Mouse (Mus musculus): Measurements from ENCODE around the gene Auts2. TPM values are rescaled to one million over a fixed set of nuclear protein-coding genes. Genes with fewer than 3 reads are reported as not detected.

Auts2 gene
- polyA plus RNA-seq, 1 experiment from 2014 or later = 95.1 TPM

DNA sequence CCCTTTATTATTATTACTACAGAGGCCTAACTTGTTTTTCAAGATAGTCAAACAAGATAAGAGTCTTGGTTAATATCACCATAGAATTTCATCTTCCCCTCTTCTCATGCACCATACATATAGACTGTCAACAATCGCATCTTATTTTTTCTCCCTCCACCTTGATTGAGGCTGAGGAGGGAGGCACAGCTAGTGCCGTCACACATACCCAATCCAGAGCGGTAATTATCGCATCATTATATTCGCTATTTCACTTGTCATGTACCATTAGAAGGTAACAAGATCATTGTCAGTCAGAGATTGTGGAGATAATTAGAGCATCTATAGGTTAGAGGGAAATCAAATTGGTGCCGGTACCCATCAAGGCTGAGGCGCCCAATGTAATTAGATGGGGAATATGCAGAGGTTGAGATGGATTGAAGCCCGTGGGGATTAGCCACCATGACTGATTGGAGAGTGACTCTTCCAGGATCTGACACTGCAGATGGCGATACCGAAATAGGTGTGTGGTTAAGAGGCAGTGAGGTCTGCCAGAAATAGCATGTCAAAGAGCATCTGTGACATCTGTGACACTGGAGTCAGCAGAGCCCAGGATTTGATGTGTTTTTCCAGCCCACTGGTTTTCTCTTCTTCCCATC lies 1107.8 kb downstream of the Auts2 start:
- H3K4me2 ChIP-seq = no peak overlapping the region
- no peak overlapping the region for H3K4me3 ChIP-seq
- H3K36me3 ChIP-seq (ENCODE audit: poor library complexity, severe bottlenecking) = peaks cover 38% of the 10 kb centered on the region
- H3K27ac ChIP-seq = peak overlapping the region; percentile 64
- no peaks in the 10 kb centered on the region; the same call in 1 of the 2 replicates for H3K27me3 ChIP-seq
- no peak overlapping the region for H3K9ac ChIP-seq
- 61% methylated on average over 10 of the region's 10 CpGs for WGBS
- peak; percentile 50; the same call in 1 of the 2 replicates for ATAC-seq
- peaks cover 11% of the 10 kb centered on the region for H3K4me1 ChIP-seq
- 0 out of 2 replicates have a peak, but pooled peaks cover under 1% of the 10 kb centered on the region for H3K9me3 ChIP-seq (replicated peaks)

DNA sequence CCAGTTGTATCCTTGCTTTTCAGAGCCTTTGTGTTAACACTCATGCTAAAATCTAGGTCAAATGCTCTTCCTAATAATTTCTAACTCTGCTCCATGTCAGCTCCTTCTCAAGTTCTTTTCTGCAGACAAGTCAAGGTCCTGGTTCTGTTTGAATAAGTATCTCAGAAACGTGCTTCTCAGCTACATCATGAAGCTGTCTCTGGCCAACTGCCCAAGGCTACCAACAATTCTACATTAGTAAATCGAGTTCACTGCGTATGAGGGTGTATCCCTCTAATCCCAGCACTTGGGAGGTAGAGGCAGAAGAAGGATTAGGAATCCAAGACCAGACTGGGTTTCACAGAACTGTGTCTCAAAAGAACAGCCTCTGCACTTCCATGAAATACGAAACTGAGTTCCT lies 1109.9 kb downstream of the Auts2 start:
- H3K36me3 ChIP-seq (ENCODE audit: poor library complexity, severe bottlenecking) = peaks cover 18% of the 10 kb centered on the region
- no peaks in the 10 kb centered on the region for H3K9me3 ChIP-seq (replicated peaks)
- 91% methylated on average over 4 of the region's 4 CpGs for WGBS
- peaks cover 11% of the 10 kb centered on the region for H3K4me1 ChIP-seq
- no peak overlapping the region for H3K27ac ChIP-seq
- no peak overlapping the region for H3K4me3 ChIP-seq
- no peak overlapping the region for H3K9ac ChIP-seq
- ATAC-seq = no peak
- no peaks in the 10 kb centered on the region; the same call in 1 of the 2 replicates for H3K27me3 ChIP-seq
- H3K4me2 ChIP-seq = no peak overlapping the region

DNA sequence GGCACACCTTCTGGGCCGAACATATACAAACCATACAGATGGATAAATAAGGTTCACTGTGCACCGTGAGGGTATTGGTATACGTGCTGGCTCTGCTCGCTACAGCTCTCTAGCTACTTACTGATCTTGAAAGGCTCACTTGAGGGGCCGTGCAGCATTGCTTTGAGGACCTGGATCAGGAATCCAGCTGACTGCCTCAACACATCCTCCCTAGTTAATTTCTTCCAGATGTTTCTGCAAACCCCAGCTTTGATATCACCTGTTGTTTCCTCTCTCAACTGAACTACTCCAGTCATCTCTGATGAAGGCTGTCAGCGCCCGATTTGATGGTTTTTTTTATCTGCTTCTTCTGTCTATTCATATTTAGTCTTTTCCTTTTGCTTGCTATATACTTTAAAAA lies 1111.2 kb downstream of the Auts2 start:
- no peak overlapping the region for H3K9ac ChIP-seq

DNA sequence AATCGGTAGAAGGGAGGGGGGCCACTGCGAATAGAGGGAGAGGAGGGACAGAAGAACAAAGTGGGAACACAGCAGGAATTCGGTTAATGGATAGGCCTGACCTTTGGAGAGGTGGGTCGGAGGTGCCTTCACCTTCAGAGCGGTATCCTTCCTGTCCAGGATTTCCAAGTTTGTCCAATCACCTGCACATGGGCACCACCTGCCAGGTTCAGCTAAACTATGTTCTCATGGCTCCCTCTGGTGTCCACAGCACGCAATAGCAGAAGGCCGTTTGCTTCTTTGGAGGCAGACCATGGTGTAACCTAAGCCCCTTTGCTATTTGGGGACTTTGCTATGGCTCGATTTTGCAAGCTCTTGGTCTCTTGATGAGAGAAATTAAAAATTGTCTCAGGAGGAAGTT lies 1113.0 kb downstream of the Auts2 start:
- WGBS = 28% methylated on average over 8 of the region's 8 CpGs
- Histone ChIP-seq H3K4me3 (no peak overlapping the region), H3K9ac (no peak overlapping the region), H3K27ac (no peak overlapping the region), H3K4me2 (no peak overlapping the region), H3K4me1 (peaks cover 16% of the 10 kb centered on the region; the same call in 1 of the 2 replicates), H3K9me3 (replicated peaks) (no peaks in the 10 kb centered on the region), H3K36me3 (ENCODE audit: poor library complexity, severe bottlenecking) (no peaks in the 10 kb centered on the region), H3K27me3 (no peaks in the 10 kb centered on the region; the same call in 1 of the 2 replicates)
- peak; percentile 37; the same call in 1 of the 2 replicates for ATAC-seq

More for the DNA sequence above, 1111.2 kb downstream of the Auts2 start:
- peaks cover 9% of the 10 kb centered on the region for H3K36me3 ChIP-seq (ENCODE audit: poor library complexity, severe bottlenecking)
- no peak overlapping the region for H3K27ac ChIP-seq
- no peak overlapping the region for H3K4me3 ChIP-seq
- H3K9me3 ChIP-seq (replicated peaks) = no peaks in the 10 kb centered on the region
- ATAC-seq = no peak
- peaks cover 22% of the 10 kb centered on the region for H3K4me1 ChIP-seq
- WGBS = 90% methylated on average over 7 of the region's 7 CpGs
- no peak overlapping the region for H3K4me2 ChIP-seq
- H3K27me3 ChIP-seq = no peaks in the 10 kb centered on the region; the same call in 1 of the 2 replicates

GRCm38 (mm10) chr5:131429563-131429962 lies 1113.6 kb downstream of the Auts2 start:
- Histone ChIP-seq H3K27me3 (no peaks in the 10 kb centered on the region; the same call in 1 of the 2 replicates), H3K4me3 (no peak overlapping the region), H3K9ac (no peak overlapping the region), H3K4me2 (no peak overlapping the region), H3K4me1 (peaks cover 16% of the 10 kb centered on the region; the same call in 1 of the 2 replicates), H3K9me3 (replicated peaks) (no peaks in the 10 kb centered on the region), H3K36me3 (ENCODE audit: poor library complexity, severe bottlenecking) (no peaks in the 10 kb centered on the region), H3K27ac (no peak overlapping the region)
- peak; percentile 20; the same call in 1 of the 2 replicates for ATAC-seq
- 62% methylated on average over 6 of the region's 6 CpGs for WGBS

- Histone ChIP-seq H3K4me1 (peaks cover 16% of the 10 kb centered on the region; the same call in 1 of the 2 replicates), H3K27me3 (no peaks in the 10 kb centered on the region; the same call in 1 of the 2 replicates), H3K9ac (no peak overlapping the region), H3K27ac (no peak overlapping the region), H3K4me3 (no peak overlapping the region), H3K9me3 (replicated peaks) (no peaks in the 10 kb centered on the region; the same call in 1 of the 2 replicates), H3K36me3 (ENCODE audit: poor library complexity, severe bottlenecking) (no peaks in the 10 kb centered on the region), H3K4me2 (no peak overlapping the region)
- WGBS = 27% methylated on average over 11 of the region's 11 CpGs
- ATAC-seq = peak; percentile 48; the same call in 1 of the 2 replicates
These were observed 1115.3 kb downstream of the Auts2 start for GRCm38 (mm10) chr5:131427734-131428413.

DNA sequence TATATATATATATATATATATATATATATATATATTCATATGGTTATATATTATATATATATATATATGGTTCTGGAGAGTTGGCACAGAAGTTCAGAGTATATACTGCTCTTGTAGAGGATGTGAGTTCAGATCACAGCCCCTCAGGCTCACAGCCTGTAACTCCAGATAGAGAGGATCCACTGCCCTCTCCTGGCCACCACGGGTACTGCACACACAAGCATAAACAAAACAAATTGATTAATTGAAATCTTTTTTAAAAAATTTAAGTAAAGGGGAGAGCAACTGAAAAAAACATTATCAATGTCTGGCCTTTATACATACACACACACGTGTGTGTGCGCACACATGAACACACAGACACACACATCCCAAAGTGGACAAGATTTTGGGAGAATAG lies 1120.4 kb downstream of the Auts2 start:
- Histone ChIP-seq H3K4me3 (no peak overlapping the region), H3K9ac (no peak overlapping the region), H3K27ac (no peak overlapping the region), H3K27me3 (0 out of 2 replicates have a peak, but pooled peaks cover 5% of the 10 kb centered on the region), H3K4me1 (peaks cover 14% of the 10 kb centered on the region; the same call in 1 of the 2 replicates), H3K36me3 (ENCODE audit: poor library complexity, severe bottlenecking) (no peaks in the 10 kb centered on the region), H3K4me2 (no peak overlapping the region), H3K9me3 (replicated peaks) (no peaks in the 10 kb centered on the region; the same call in none of the 2 replicates)
- 94% methylated on average over 3 of the region's 3 CpGs for WGBS
- no peak for ATAC-seq

- no peak overlapping the region for H3K9ac ChIP-seq
- H3K4me1 ChIP-seq = 0 out of 2 replicates have a peak, but pooled peaks cover 4% of the 10 kb centered on the region
- no peak overlapping the region for H3K4me2 ChIP-seq
- no peak overlapping the region for H3K27ac ChIP-seq
- H3K4me3 ChIP-seq = no peak overlapping the region
- ATAC-seq = no peak
- H3K27me3 ChIP-seq = 0 out of 2 replicates have a peak, but pooled peaks cover 5% of the 10 kb centered on the region
- H3K36me3 ChIP-seq (ENCODE audit: poor library complexity, severe bottlenecking) = no peaks in the 10 kb centered on the region
- H3K9me3 ChIP-seq (replicated peaks) = no peaks in the 10 kb centered on the region; the same call in none of the 2 replicates
- WGBS = 74% methylated on average over 2 of the region's 2 CpGs
These were observed 1122.7 kb downstream of the Auts2 start for GRCm38 (mm10) chr5:131420406-131420805.

DNA sequence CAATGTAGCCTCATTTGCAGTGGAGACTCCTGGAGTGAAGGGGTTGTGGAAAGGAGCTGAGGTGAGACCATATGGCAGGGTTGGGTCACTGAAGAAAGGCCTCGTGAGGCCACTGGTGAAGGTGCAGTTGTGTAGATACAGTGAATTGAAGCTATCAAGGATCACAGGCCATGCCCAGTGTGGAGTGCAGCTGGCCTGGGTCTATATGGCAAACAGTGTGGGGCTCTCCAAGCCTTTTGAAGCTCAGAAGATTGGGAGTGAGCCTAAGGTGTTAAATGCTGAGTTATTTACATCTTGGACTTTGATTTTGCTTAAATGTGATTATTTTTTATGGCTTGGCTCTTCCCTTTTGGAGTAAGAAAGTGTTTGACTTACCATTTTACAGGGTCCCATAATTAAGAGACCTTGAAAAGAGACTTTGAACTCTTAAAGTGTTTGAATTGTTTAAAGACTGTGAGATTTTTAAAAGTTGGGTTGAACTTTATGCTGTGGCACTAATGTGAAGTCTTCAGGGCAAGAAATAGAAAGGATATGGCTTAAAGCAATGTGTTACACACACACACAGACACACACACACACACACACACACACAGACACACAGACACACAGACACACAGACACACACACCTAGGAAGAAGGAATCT lies 1127.1 kb downstream of the Auts2 start:
- H3K4me1 ChIP-seq = 0 out of 2 replicates have a peak, but pooled peaks cover 4% of the 10 kb centered on the region
- H3K36me3 ChIP-seq (ENCODE audit: poor library complexity, severe bottlenecking) = no peaks in the 10 kb centered on the region
- H3K4me3 ChIP-seq = no peak overlapping the region
- no peak overlapping the region for H3K27ac ChIP-seq
- WGBS = 91% methylated on average over 1 of the region's 1 CpGs
- 0 out of 2 replicates have a peak, but pooled peaks cover 5% of the 10 kb centered on the region for H3K27me3 ChIP-seq
- no peak overlapping the region for H3K9ac ChIP-seq
- H3K4me2 ChIP-seq = no peak overlapping the region
- no peaks in the 10 kb centered on the region for H3K9me3 ChIP-seq (replicated peaks)
- no peak for ATAC-seq

- no peak overlapping the region for H3K27ac ChIP-seq
- no peaks in the 10 kb centered on the region for H3K9me3 ChIP-seq (replicated peaks)
- ATAC-seq = no peak
- no peaks in the 10 kb centered on the region for H3K27me3 ChIP-seq
- H3K4me2 ChIP-seq = no peak overlapping the region
- 74% methylated on average over 3 of the region's 3 CpGs for WGBS
- no peak overlapping the region for H3K4me3 ChIP-seq
- H3K36me3 ChIP-seq (ENCODE audit: poor library complexity, severe bottlenecking) = no peaks in the 10 kb centered on the region
- H3K4me1 ChIP-seq = no peaks in the 10 kb centered on the region
- H3K9ac ChIP-seq = no peak overlapping the region
These were observed 1144.9 kb downstream of the Auts2 start for GRCm38 (mm10) chr5:131398250-131398649.

GRCm38 (mm10) chr5:131395756-131396155 lies 1147.4 kb downstream of the Auts2 start:
- Histone ChIP-seq H3K27me3 (no peaks in the 10 kb centered on the region), H3K9me3 (replicated peaks) (no peaks in the 10 kb centered on the region), H3K4me2 (no peak overlapping the region), H3K36me3 (ENCODE audit: poor library complexity, severe bottlenecking) (no peaks in the 10 kb centered on the region), H3K27ac (no peak overlapping the region), H3K9ac (no peak overlapping the region), H3K4me3 (no peak overlapping the region), H3K4me1 (no peaks in the 10 kb centered on the region)
- no peak for ATAC-seq
- WGBS = 82% methylated on average over 8 of the region's 8 CpGs

Measured in forebrain, embryonic 13.5 days (tissue).